Mouse (Mus musculus): ENCODE measurements at regions not wholly inside any gene's neighbourhood (a gene's known extent, or its start where the extent isn't known, plus 50 kb on each side); places are given as distances from the start of the nearest gene placed in this dataset.

- H3K4me2 ChIP-seq (replicated peaks; ENCODE audit: low read depth): no peak overlapping the region
- H3K9ac ChIP-seq (ENCODE audit: low read depth, low read length): no peak overlapping the region
- H3K27me3 ChIP-seq (replicated peaks; ENCODE audit: control insufficient read depth, insufficient read depth, low read length): no peaks in the 10 kb centered on the region
- TF ChIP-seq CTCF (IDR thresholded peaks at IDR 0.05; ENCODE audit: low read depth): no peak
- 92% methylated on average over 5 of the region's 5 CpGs for WGBS
- H3K27ac ChIP-seq (ENCODE audit: low read depth, low read length): no peak overlapping the region
- no peak overlapping the region for H3K4me3 ChIP-seq (ENCODE audit: low read depth, low read length)
- no peaks in the 10 kb centered on the region for H3K4me1 ChIP-seq (replicated peaks; ENCODE audit: control insufficient read depth, insufficient read depth, low read length)
- H3K9me3 ChIP-seq (ENCODE audit: control insufficient read depth): no peaks in the 10 kb centered on the region
- no peaks in the 10 kb centered on the region for H3K36me3 ChIP-seq (ENCODE audit: control insufficient read depth, insufficient read depth)
- no peak for ATAC-seq
These were observed 161.6 kb upstream of the Marcks start for GRCm38 (mm10) chr10:37300181-37300889.

- no peak for ATAC-seq
- Histone ChIP-seq H3K27ac (ENCODE audit: low read depth, low read length) (no peak overlapping the region), H3K36me3 (ENCODE audit: control insufficient read depth, insufficient read depth) (no peaks in the 10 kb centered on the region), H3K27me3 (replicated peaks; ENCODE audit: control insufficient read depth, insufficient read depth, low read length) (no peaks in the 10 kb centered on the region), H3K9me3 (ENCODE audit: control insufficient read depth) (no peaks in the 10 kb centered on the region), H3K9ac (ENCODE audit: low read depth, low read length) (no peak overlapping the region), H3K4me2 (replicated peaks; ENCODE audit: low read depth) (no peak overlapping the region), H3K4me1 (replicated peaks; ENCODE audit: control insufficient read depth, insufficient read depth, low read length) (no peaks in the 10 kb centered on the region), H3K4me3 (ENCODE audit: low read depth, low read length) (no peak overlapping the region)
- TF ChIP-seq CTCF (IDR thresholded peaks at IDR 0.05; ENCODE audit: low read depth): no peak
- WGBS: 83% methylated on average over 4 of the region's 4 CpGs
These were observed 160.1 kb upstream of the Marcks start for GRCm38 (mm10) chr10:37298689-37299421.

GRCm38 (mm10) chr10:37294231-37294630, 155.5 kb upstream of the Marcks start:
- Histone ChIP-seq H3K4me2 (replicated peaks; ENCODE audit: low read depth) (no peak overlapping the region), H3K27ac (ENCODE audit: low read depth, low read length) (no peak overlapping the region), H3K9ac (ENCODE audit: low read depth, low read length) (no peak overlapping the region), H3K4me3 (ENCODE audit: low read depth, low read length) (no peak overlapping the region), H3K27me3 (replicated peaks; ENCODE audit: control insufficient read depth, insufficient read depth, low read length) (no peaks in the 10 kb centered on the region), H3K9me3 (ENCODE audit: control insufficient read depth) (no peaks in the 10 kb centered on the region), H3K4me1 (replicated peaks; ENCODE audit: control insufficient read depth, insufficient read depth, low read length) (no peaks in the 10 kb centered on the region), H3K36me3 (ENCODE audit: control insufficient read depth, insufficient read depth) (no peaks in the 10 kb centered on the region)
- TF ChIP-seq CTCF (IDR thresholded peaks at IDR 0.05; ENCODE audit: low read depth): no peak
- ATAC-seq: no peak

- Histone ChIP-seq H3K9me3 (ENCODE audit: control insufficient read depth) (no peaks in the 10 kb centered on the region), H3K9ac (ENCODE audit: low read depth, low read length) (no peak overlapping the region), H3K4me2 (replicated peaks; ENCODE audit: low read depth) (no peak overlapping the region), H3K4me3 (ENCODE audit: low read depth, low read length) (no peak overlapping the region), H3K4me1 (replicated peaks; ENCODE audit: control insufficient read depth, insufficient read depth, low read length) (no peaks in the 10 kb centered on the region), H3K36me3 (ENCODE audit: control insufficient read depth, insufficient read depth) (no peaks in the 10 kb centered on the region), H3K27ac (ENCODE audit: low read depth, low read length) (no peak overlapping the region), H3K27me3 (replicated peaks; ENCODE audit: control insufficient read depth, insufficient read depth, low read length) (no peaks in the 10 kb centered on the region)
- no peak for TF ChIP-seq CTCF (IDR thresholded peaks at IDR 0.05; ENCODE audit: low read depth)
- 41% methylated on average over 1 of the region's 1 CpGs for WGBS
- ATAC-seq: no peak
These were observed 154.6 kb upstream of the Marcks start for GRCm38 (mm10) chr10:37293292-37293691.

- no peak overlapping the region for H3K9ac ChIP-seq (ENCODE audit: low read depth, low read length)
- ATAC-seq: no peak
- no peak overlapping the region for H3K4me2 ChIP-seq (replicated peaks; ENCODE audit: low read depth)
- no peak for TF ChIP-seq CTCF (IDR thresholded peaks at IDR 0.05; ENCODE audit: low read depth)
- WGBS: 62% methylated on average over 2 of the region's 2 CpGs
- no peak overlapping the region for H3K27ac ChIP-seq (ENCODE audit: low read depth, low read length)
- H3K36me3 ChIP-seq (ENCODE audit: control insufficient read depth, insufficient read depth): no peaks in the 10 kb centered on the region
- no peaks in the 10 kb centered on the region for H3K9me3 ChIP-seq (ENCODE audit: control insufficient read depth)
- no peaks in the 10 kb centered on the region for H3K4me1 ChIP-seq (replicated peaks; ENCODE audit: control insufficient read depth, insufficient read depth, low read length)
- no peak overlapping the region for H3K4me3 ChIP-seq (ENCODE audit: low read depth, low read length)
- H3K27me3 ChIP-seq (replicated peaks; ENCODE audit: control insufficient read depth, insufficient read depth, low read length): no peaks in the 10 kb centered on the region
These were observed 153.1 kb upstream of the Marcks start for GRCm38 (mm10) chr10:37291639-37292495.
